ENCODE assay signal across 9 mouse cellular contexts in the genomic region with DNA sequence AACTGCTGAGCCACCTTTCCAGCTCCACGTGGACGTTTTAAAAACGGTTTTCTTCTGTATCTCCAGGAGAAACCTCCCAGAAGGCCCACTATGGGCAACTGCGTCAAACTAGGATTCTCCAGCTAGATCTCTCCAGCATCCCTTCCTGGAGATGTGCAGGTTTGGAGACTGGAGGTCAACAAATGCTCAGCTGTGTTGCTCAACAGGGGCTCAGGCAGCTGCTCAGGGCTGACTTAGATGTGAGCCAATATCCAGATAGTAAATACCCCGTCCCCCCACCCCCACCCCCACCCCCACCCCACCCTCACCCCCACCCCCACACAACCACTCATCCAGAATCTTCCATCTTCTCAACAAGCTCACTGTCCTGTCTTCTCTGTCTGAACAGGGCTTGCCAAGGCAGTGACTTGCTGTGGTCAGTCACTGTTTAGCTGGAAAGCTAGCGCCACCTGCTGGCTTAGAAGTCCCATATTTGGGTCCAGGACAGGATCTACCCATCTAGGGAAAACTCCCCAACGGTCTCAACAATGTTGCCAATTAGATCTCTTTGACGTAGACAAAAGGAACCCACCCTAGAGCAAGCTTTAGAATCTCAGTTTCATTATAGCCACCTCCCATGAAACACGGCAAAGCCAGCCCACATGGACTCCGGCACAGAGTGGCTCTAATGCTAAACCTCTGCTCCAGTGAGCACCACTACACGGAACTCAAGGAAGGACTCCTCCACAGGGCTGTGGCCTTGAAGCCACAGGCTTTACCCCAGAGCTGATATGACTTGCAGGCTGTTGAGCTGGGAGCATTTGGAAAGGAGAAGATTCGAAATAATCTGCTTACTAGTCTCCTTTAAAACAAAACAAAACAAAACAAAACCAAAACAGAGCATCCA.
A peak's percentile ranks its signal among the peaks of the same experiment; 100 is the strongest.
DNase-seq lines count a peak whose midpoint lies in the region; ATAC-seq and TF ChIP-seq lines count a peak whose summit lies in the region.
"Had no signal": no experiment of that assay in that cellular context is flagged by ENCODE, and none has a peak within 500 bp of the region (broad histone marks: within the 10 kb centered on the region; RNA-seq: fewer than 3 reads in every experiment).

No protein-coding gene starts in this region.

- intact Hi-C loops in heart, adult 2 months (cut with DNase I), result loop anchor here (2.0 to 10.0 kb wide), 4 partner anchors 15 to 771 kb away; no protein-coding TSS in a partner anchor

- 0 out of 2 replicates have a peak, but pooled peaks have one; percentile 79 for ATAC-seq in limb, embryonic 14.5 days (ENCODE audit: low FRiP score, low read depth)
- ATAC-seq in neural tube, embryonic 14.5 days (ENCODE audit: low read depth), result peak; percentile 89; the same call in 1 of the 2 replicates

- TF ChIP-seq POLR2A in spleen, adult 2 months (IDR thresholded peaks at IDR 0.05; ENCODE audit: low read depth, low read length), result no peak
- TF ChIP-seq POLR2A in heart, adult 2 months (IDR thresholded peaks at IDR 0.05; ENCODE audit: insufficient read depth, low read depth, low read length), result no peak
- no peak for TF ChIP-seq POLR2A in limb, embryonic 14.5 days (IDR thresholded peaks at IDR 0.05; ENCODE audit: borderline replicate concordance, extremely low read depth, insufficient read depth, insufficient read length)

- H3K4me2 ChIP-seq in limb, embryonic 14.5 days (replicated peaks; ENCODE audit: low read depth, low read length, severe bottlenecking), result no peak overlapping the region
- H3K4me2 ChIP-seq in neural tube, embryonic 14.5 days (ENCODE audit: low read depth, low read length), result no peak overlapping the region

- 54% methylated on average over 12 of the region's 12 CpGs for WGBS in spleen, adult 2 months
- 51% methylated on average over 12 of the region's 12 CpGs for WGBS in embryonic facial prominence, embryonic 10.5 days
- WGBS in heart, adult 2 months, result 43% methylated on average over 12 of the region's 12 CpGs
- WGBS in limb, embryonic 14.5 days, result 45% methylated on average over 12 of the region's 12 CpGs
- WGBS in neural tube, embryonic 14.5 days, result 48% methylated on average over 12 of the region's 12 CpGs

- no peak overlapping the region for H3K27ac ChIP-seq in spleen, adult 2 months (ENCODE audit: insufficient read depth, low read length)
- no peak overlapping the region for H3K27ac ChIP-seq in embryonic facial prominence, embryonic 10.5 days (replicated peaks)
- H3K27ac ChIP-seq in heart, adult 2 months, result no peak overlapping the region
- no peak overlapping the region for H3K27ac ChIP-seq in limb, embryonic 14.5 days (replicated peaks; ENCODE audit: low read depth, low read length)
- no peak overlapping the region for H3K27ac ChIP-seq in neural tube, embryonic 14.5 days (ENCODE audit: low read depth, low read length)

- H3K79me2 ChIP-seq in heart, adult 2 months (replicated peaks; ENCODE audit: control insufficient read depth, insufficient read depth, low read length), result no peaks in the 10 kb centered on the region

- no peak overlapping the region for H3K4me3 ChIP-seq in spleen, adult 2 months (ENCODE audit: extremely low read depth, insufficient read depth, insufficient read length)
- no peak overlapping the region for H3K4me3 ChIP-seq in embryonic facial prominence, embryonic 10.5 days
- no peak overlapping the region for H3K4me3 ChIP-seq in heart, adult 2 months
- H3K4me3 ChIP-seq in limb, embryonic 14.5 days (replicated peaks; ENCODE audit: low read length), result no peak overlapping the region
- H3K4me3 ChIP-seq in neural tube, embryonic 14.5 days (ENCODE audit: low read depth, low read length), result no peak overlapping the region
- H3K4me3 ChIP-seq: myocyte had no signal

- peak; percentile 79; the same call in 1 of the 2 replicates for TF ChIP-seq EP300 in heart, adult 2 months (IDR thresholded peaks at IDR 0.05; ENCODE audit: insufficient read depth, low read depth, low read length)

- no peaks in the 10 kb centered on the region for H3K27me3 ChIP-seq in spleen, adult 2 months (ENCODE audit: control insufficient read depth, insufficient read depth, low read length)
- no peaks in the 10 kb centered on the region for H3K27me3 ChIP-seq in embryonic facial prominence, embryonic 10.5 days (replicated peaks; ENCODE audit: low read depth, poor library complexity, severe bottlenecking)
- no peaks in the 10 kb centered on the region for H3K27me3 ChIP-seq in heart, adult 2 months (ENCODE audit: control insufficient read depth, insufficient read depth, low read length)
- no peaks in the 10 kb centered on the region for H3K27me3 ChIP-seq in limb, embryonic 14.5 days (ENCODE audit: control insufficient read depth, insufficient read depth, low read length)
- no peaks in the 10 kb centered on the region for H3K27me3 ChIP-seq in neural tube, embryonic 14.5 days (ENCODE audit: control insufficient read depth, insufficient read depth, low read length)

- H3K9me3 ChIP-seq in embryonic facial prominence, embryonic 10.5 days, result no peaks in the 10 kb centered on the region
- H3K9me3 ChIP-seq in limb, embryonic 14.5 days (ENCODE audit: control insufficient read depth, low read length), result no peaks in the 10 kb centered on the region
- H3K9me3 ChIP-seq in neural tube, embryonic 14.5 days (ENCODE audit: control insufficient read depth, low read length), result no peaks in the 10 kb centered on the region

- peak; percentile 39; the same call in 1 of the 2 replicates for TF ChIP-seq CTCF in spleen, adult 2 months (IDR thresholded peaks at IDR 0.05; ENCODE audit: extremely low read depth, insufficient read depth, insufficient read length, insufficient replicate concordance)
- peak; percentile 80 for TF ChIP-seq CTCF in heart, adult 2 months (IDR thresholded peaks at IDR 0.05)

- peak in 1 of 2 experiments; percentile 28 for DNase-seq in spleen, adult 2 months (ENCODE audit: low read depth in 1 of 2, low spot score in 2 of 2)
- DNase-seq in spleen, adult 12 weeks (ENCODE audit: low spot score), result no peak
- DNase-seq in embryonic facial prominence, embryonic 10.5 days (ENCODE audit: low spot score), result peak; percentile 83
- peak; percentile 79 to 81 for DNase-seq in heart, adult 2 months
- DNase-seq in kidney, adult 9 months, result peak; percentile 82
- peak; percentile 85 for DNase-seq in limb, embryonic 14.5 days (ENCODE audit: low spot score)
- peak; percentile 59 for DNase-seq in thymus, postnatal 14 days

- no peaks in the 10 kb centered on the region for H3K4me1 ChIP-seq in spleen, adult 2 months (ENCODE audit: control insufficient read depth, insufficient read depth, insufficient read length)
- peaks cover 23% of the 10 kb centered on the region for H3K4me1 ChIP-seq in embryonic facial prominence, embryonic 10.5 days
- peaks cover 1% of the 10 kb centered on the region for H3K4me1 ChIP-seq in heart, adult 2 months (ENCODE audit: control insufficient read depth, insufficient read depth, low read length)
- no peaks in the 10 kb centered on the region for H3K4me1 ChIP-seq in limb, embryonic 14.5 days (ENCODE audit: control insufficient read depth, insufficient read depth, low read length)
- H3K4me1 ChIP-seq in neural tube, embryonic 14.5 days (ENCODE audit: control insufficient read depth, insufficient read depth, low read length), result no peaks in the 10 kb centered on the region

- H3K36me3 ChIP-seq in spleen, adult 2 months (ENCODE audit: control insufficient read depth, insufficient read depth, low read length), result no peaks in the 10 kb centered on the region
- H3K36me3 ChIP-seq in embryonic facial prominence, embryonic 10.5 days (replicated peaks), result no peaks in the 10 kb centered on the region
- H3K36me3 ChIP-seq in heart, adult 2 months (ENCODE audit: control insufficient read depth, insufficient read depth, low read length), result no peaks in the 10 kb centered on the region
- no peaks in the 10 kb centered on the region for H3K36me3 ChIP-seq in limb, embryonic 14.5 days (ENCODE audit: control insufficient read depth, insufficient read depth, low read length)
- H3K36me3 ChIP-seq in neural tube, embryonic 14.5 days (ENCODE audit: control insufficient read depth, insufficient read depth, low read length), result no peaks in the 10 kb centered on the region

- H3K9ac ChIP-seq in heart, adult 2 months (ENCODE audit: low read depth, low read length), result no peak overlapping the region
- no peak overlapping the region for H3K9ac ChIP-seq in limb, embryonic 14.5 days (ENCODE audit: low read depth, low read length, severe bottlenecking)
- H3K9ac ChIP-seq in neural tube, embryonic 14.5 days (replicated peaks; ENCODE audit: low read depth, low read length), result no peak overlapping the region
